Mouse (Mus musculus) embryonic stem cell, embryonic (primary cell): ENCODE measurements around the gene Pnkd.

Source experiments
- CTCF ChIA-PET, 4 experiments: fragments of 300-600 bp in 2 of 4; fragments of 350-600 bp in 2 of 4; sonication (Branson Sonifier 250); formaldehyde crosslinking; loops; one replicate each; lab custom pipeline; 2022; ENCODE audit warnings: inconsistent platforms in 2 of 4; lab: Charles Lee
- POLR2A ChIA-PET, 4 experiments: fragments of 300-600 bp in 2 of 4; fragments of 350-600 bp in 2 of 4; sonication (Branson Sonifier 250); formaldehyde crosslinking; loops; one replicate each; lab custom pipeline; 2022; ENCODE audit warnings: antibody characterized with exemption in 4 of 4, inconsistent platforms in 1 of 4; lab: Charles Lee

The Pnkd gene

GRCm38 (mm10) chr1:74286869-74287607, 2.3 kb downstream of the Pnkd start:
- CTCF ChIA-PET = interaction anchor here (0.6 to 4.3 kb wide), 21 partner anchors 9 to 516 kb away, joined by 3 to 23 read pairs (median 3); partner anchors contain the start of gene Catip (in 3 of the 4)
- POLR2A ChIA-PET = interaction anchor here in 3 of 4 experiments (0.5 to 7.3 kb wide), 21 partner anchors 9 to 253 kb away, joined by 3 to 121 read pairs (median 3); partner anchors contain the start of genes Arpc2 (in 1 of the 3), Catip (in 1 of the 3) and Tmbim1 (in 1 of the 3)

DNA sequence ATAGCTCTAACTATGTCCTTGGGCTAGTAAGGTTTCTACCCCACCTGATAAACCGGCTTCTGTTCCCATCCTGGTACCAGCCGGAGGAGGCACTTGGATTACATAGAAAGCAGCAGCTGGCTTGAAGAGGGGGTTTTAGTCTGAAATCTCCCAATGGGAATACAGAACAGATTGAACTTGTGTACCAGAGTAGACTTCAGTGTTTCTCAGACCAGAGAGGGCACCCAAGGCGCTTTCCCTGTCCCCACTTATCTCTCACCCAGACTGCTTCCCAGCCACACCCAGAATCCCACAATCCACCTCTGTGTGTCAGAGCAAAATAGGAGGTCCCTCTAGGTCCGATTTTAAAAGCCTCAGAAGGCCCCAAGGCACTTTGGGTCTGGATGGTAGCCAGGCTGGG, 3.6 kb downstream of the Pnkd start:
- POLR2A ChIA-PET = interaction anchor here in 3 of 4 experiments (0.6 to 7.3 kb wide), 13 partner anchors 8 to 205 kb away, joined by 3 to 121 read pairs (median 3); partner anchors contain the start of genes Catip (in 1 of the 3) and Tmbim1 (in 1 of the 3)

DNA sequence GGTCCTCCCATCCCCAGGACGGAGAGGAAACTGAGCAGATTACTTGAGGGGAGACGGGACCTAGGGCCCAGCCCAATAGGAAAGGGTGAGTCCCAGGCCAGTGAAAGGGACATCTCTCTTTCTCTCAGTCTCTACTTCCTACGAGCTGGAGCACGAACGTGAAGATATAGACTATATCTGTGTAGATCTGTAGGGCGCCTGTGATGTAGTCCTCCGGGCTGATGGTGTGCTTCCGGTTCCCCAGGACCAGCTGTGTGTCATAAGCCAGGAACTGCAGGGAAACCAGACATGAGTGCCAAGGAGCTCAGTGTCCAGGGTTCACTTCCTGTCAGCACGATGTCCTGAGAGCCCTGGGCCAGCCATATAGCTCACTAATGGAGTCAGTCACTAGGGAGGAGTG, 4.5 kb downstream of the Pnkd start:
- ChIA-PET CTCF (interaction anchor here in 3 of 4 experiments (0.6 to 3.4 kb wide), 4 partner anchors 10 to 1796 kb away, joined by 3 to 9 read pairs (median 3); partner anchors contain the start of gene Catip (in 2 of the 3)), POLR2A (interaction anchor here in 3 of 4 experiments (0.6 to 7.3 kb wide), 8 partner anchors 9 to 204 kb away, joined by 3 to 121 read pairs (median 4); partner anchors contain the start of gene Tmbim1 (in 2 of the 3))

More for the DNA sequence above, 3.6 kb downstream of the Pnkd start:
- CTCF ChIA-PET = interaction anchor here (0.7 to 3.4 kb wide), 13 partner anchors 7 to 960 kb away, joined by 3 to 9 read pairs (median 3); partner anchors contain the start of gene Catip (in 2 of the 4)

- ChIA-PET POLR2A (interaction anchor here in 3 of 4 experiments (0.6 to 7.3 kb wide), 8 partner anchors 9 to 148 kb away, joined by 3 to 121 read pairs (median 3); partner anchors contain the start of gene Tmbim1 (in 2 of the 3)), CTCF (interaction anchor here in 3 of 4 experiments (0.6 to 3.4 kb wide), 4 partner anchors 9 to 79 kb away, joined by 3 to 9 read pairs (median 4); partner anchors contain the start of gene Catip (in 2 of the 3))
Measured at GRCm38 (mm10) chr1:74289740-74290139, 5.0 kb downstream of the Pnkd start.

- ChIA-PET CTCF (interaction anchor here in 2 of 4 experiments (0.6 to 1.0 kb wide), 2 partner anchors 72 to 80 kb away, joined by 3 to 4 read pairs; partner anchors contain the start of gene Catip (in 1 of the 2)), POLR2A (interaction anchor here in 2 of 4 experiments (0.6 to 7.3 kb wide), 6 partner anchors 8 to 217 kb away, joined by 3 to 121 read pairs (median 3); partner anchors contain the start of gene Tmbim1 (in 1 of the 2))
Measured at GRCm38 (mm10) chr1:74290141-74290540, 5.4 kb downstream of the Pnkd start.

DNA sequence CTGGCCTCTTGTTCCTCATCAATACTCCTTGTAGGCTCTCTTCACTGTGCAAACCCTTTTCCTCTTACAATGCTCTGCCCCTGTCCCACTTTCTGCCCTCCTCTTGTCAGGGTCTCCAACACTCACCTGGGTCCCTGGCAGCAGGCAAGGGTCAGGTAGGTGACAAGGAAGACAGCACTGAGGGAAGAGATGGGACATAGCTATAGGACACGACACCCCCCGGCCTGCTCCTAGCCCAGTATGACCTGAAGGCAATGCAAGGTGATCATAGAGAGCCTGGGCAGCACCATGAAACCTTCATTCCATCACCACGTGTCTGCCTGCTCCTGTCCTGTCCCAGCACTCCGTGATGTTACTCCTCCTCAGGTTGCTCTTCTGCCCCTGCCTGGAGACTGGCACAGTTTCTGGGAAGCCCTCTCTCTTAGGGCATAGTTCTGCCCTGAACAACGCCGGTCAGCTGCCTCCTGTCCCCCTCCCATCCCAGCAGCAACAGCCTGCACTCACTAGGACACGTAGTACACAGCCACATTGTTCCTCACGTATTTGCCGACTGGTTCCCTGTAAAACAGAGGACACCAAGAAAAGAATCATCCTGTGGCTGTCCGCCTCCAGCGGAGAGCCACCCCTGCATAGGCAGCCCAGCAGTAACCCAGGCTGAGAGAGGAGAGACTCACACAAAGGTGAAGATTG, 7.7 kb downstream of the Pnkd start:
- ChIA-PET POLR2A (interaction anchor here in 2 of 4 experiments (0.9 to 5.3 kb wide), 6 partner anchors 8 to 86 kb away, joined by 3 to 35 read pairs (median 4); partner anchors contain the start of genes Aamp (in 2 of the 2), Pnkd (in 2 of the 2) and Gpbar1 (in 1 of the 2)), CTCF (no interaction called here)

DNA sequence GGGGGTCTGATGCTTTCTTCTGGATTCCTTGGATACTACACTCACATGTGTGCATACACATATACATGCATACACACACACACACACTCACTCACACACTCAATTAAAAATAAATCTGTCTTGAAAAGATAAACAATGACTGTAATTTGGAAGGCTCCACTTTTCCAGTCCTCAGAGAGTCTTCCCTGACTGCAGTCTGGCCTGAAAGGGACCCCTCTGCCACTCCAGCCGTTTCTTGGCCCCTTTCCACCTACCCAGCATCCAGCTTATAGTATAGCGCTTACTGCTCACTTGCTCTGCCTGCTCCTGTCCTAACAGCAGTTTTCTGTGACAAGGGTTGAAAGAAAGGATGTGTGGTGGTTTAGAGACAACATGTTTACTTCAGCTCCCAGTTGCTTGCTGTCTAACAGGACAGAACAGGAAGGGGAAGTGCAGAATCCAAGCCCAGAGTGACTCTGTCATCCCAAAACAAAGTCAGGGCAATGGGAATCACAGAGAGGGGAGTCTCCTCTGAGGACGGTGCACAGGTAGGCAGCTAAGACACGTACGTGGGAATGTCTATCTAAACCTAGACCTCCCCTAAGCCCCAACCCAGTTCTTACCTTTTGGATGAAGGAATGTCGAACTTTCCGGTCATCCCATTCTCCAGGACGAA, 8.7 kb downstream of the Pnkd start:
- ChIA-PET CTCF (no interaction called here), POLR2A (interaction anchor here in 2 of 4 experiments (0.8 to 5.3 kb wide), 8 partner anchors 9 to 83 kb away, joined by 3 to 35 read pairs (median 5); partner anchors contain the start of genes Aamp (in 2 of the 2), Pnkd (in 2 of the 2) and Tmbim1 (in 1 of the 2))

- ChIA-PET CTCF (interaction anchor here in 1 of 4 experiments (0.6 kb wide), 1 partner anchor 26 kb away, joined by 4 read pairs; no protein-coding TSS in a partner anchor), POLR2A (interaction anchor here in 3 of 4 experiments (0.6 to 5.3 kb wide), 12 partner anchors 8 to 88 kb away, joined by 3 to 35 read pairs (median 5); partner anchors contain the start of genes Aamp (in 2 of the 3), Pnkd (in 2 of the 3) and Tmbim1 (in 1 of the 3))
Measured at GRCm38 (mm10) chr1:74294090-74294643, 9.4 kb downstream of the Pnkd start.

- ChIA-PET POLR2A (interaction anchor here in 3 of 4 experiments (0.6 to 5.3 kb wide), 19 partner anchors 8 to 328 kb away, joined by 3 to 35 read pairs (median 5); partner anchors contain the start of genes Aamp (in 2 of the 3), Pnkd (in 2 of the 3), Tmbim1 (in 2 of the 3) and Arpc2 (in 1 of the 3)), CTCF (interaction anchor here in 2 of 4 experiments (1.2 to 1.3 kb wide), 3 partner anchors 7 to 92 kb away, joined by 3 to 4 read pairs (median 3); no protein-coding TSS in a partner anchor)
Measured at GRCm38 (mm10) chr1:74294733-74295455, 10.2 kb downstream of the Pnkd start.

DNA sequence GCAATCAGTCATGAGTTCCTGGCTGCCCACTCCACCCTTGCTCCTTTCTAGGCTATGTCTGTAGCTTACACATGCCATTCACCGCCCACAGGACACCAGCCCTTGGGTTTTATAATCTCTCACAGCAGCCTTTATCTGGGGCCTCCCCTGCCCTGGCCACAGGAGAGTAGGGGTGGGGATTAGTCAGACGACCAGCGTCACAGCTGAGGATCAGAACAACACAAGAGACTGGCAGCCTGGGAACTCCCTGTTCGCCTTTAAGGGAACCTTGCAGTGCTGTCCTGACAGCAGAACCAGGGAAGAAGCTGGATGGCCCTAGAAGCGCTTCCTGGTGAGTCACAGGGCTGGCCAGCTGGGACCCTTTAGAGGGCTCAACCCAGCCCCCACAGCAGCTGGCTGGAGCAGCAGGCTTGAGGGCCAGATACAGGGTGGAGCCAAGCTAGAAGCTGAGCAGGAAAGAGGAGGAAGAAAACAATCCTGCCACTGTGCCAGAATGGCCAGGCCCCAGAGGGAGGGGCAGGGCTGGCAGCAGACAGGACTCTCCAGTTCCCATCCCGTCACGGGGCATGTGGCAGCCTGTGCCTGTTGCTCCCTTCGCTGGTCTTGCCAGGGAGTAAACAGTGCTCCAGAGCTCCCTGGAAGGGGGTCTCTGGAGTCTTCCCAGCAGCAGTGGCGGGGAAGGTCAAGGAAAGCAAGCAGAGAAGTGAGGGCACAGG, 10.9 kb downstream of the Pnkd start:
- ChIA-PET CTCF (interaction anchor here in 2 of 4 experiments (0.7 to 1.3 kb wide), 4 partner anchors 8 to 91 kb away, joined by 3 to 4 read pairs (median 4); partner anchors contain the start of genes Aamp (in 1 of the 2) and Pnkd (in 1 of the 2)), POLR2A (interaction anchor here in 3 of 4 experiments (0.5 to 5.3 kb wide), 20 partner anchors 8 to 329 kb away, joined by 3 to 35 read pairs (median 4); partner anchors contain the start of genes Aamp (in 2 of the 3), Pnkd (in 2 of the 3), Tmbim1 (in 2 of the 3) and Arpc2 (in 1 of the 3))

DNA sequence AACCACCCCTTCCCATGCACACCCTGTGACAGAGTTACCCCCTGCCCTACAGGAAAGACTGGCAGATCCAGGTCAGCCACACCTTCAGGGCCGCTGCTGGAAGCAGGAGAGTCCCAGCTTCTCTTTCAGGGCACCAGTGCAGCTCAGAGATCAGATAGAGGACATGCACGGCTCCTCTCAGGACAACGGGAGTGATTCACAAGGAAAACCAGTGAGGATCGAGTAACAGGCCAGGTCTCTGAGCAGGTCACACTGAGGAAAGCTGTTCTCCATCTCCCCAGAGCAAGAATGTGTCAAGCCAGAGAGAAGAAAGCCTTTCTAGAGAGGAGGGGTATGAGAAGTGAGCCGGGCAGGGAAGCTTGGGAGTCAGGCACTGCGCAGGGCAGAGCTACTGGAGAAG, 11.7 kb downstream of the Pnkd start:
- ChIA-PET CTCF (interaction anchor here in 1 of 4 experiments (1.2 to 1.3 kb wide), 2 partner anchors 11 to 90 kb away, joined by 3 read pairs; no protein-coding TSS in a partner anchor), POLR2A (interaction anchor here in 3 of 4 experiments (0.5 to 5.3 kb wide), 16 partner anchors 8 to 215 kb away, joined by 3 to 35 read pairs (median 4); partner anchors contain the start of genes Aamp (in 2 of the 3), Pnkd (in 2 of the 3) and Tmbim1 (in 1 of the 3))

- ChIA-PET POLR2A (interaction anchor here in 3 of 4 experiments (0.8 to 11.8 kb wide), 8 partner anchors 8 to 48 kb away, joined by 3 to 121 read pairs (median 9); partner anchors contain the start of genes Aamp (in 2 of the 3) and Pnkd (in 2 of the 3)), CTCF (interaction anchor here in 1 of 4 experiments (0.8 kb wide), 1 partner anchor 101 kb away, joined by 3 read pairs; no protein-coding TSS in a partner anchor)
Measured at GRCm38 (mm10) chr1:74297269-74297668, 12.5 kb downstream of the Pnkd start.

- ChIA-PET CTCF (interaction anchor here in 2 of 4 experiments (1.2 to 1.3 kb wide), 2 partner anchors 9 to 10 kb away, joined by 3 read pairs; no protein-coding TSS in a partner anchor), POLR2A (interaction anchor here in 2 of 4 experiments (0.6 to 11.8 kb wide), 11 partner anchors 9 to 89 kb away, joined by 3 to 121 read pairs (median 4); partner anchors contain the start of genes Aamp (in 2 of the 2), Pnkd (in 2 of the 2) and Gpbar1 (in 1 of the 2))
Measured at GRCm38 (mm10) chr1:74298157-74298750, 13.5 kb downstream of the Pnkd start.

GRCm38 (mm10) chr1:74298996-74299395, 14.3 kb downstream of the Pnkd start:
- POLR2A ChIA-PET = interaction anchor here in 3 of 4 experiments (0.9 to 11.8 kb wide), 13 partner anchors 9 to 174 kb away, joined by 3 to 121 read pairs (median 3); partner anchors contain the start of genes Aamp (in 2 of the 3), Pnkd (in 2 of the 3), Gpbar1 (in 1 of the 3) and Rufy4 (in 1 of the 3)
- CTCF ChIA-PET = interaction anchor here in 3 of 4 experiments (0.5 to 1.3 kb wide), 3 partner anchors 10 to 115 kb away, joined by 3 read pairs; no protein-coding TSS in a partner anchor
